Mouse (Mus musculus) heart, adult 2 months (tissue): ENCODE measurements around the gene Aif1l.
A peak's percentile ranks its signal among the peaks of the same experiment; 100 is the strongest.

Experiments used
- CTCF ChIP-seq: fragments of 200-600 bp; IDR thresholded peaks from 2 replicates; pipeline ENCODE4 v1.8.1; 2022; ENCODE audit warnings: antibody characterized with exemption, mild to moderate bottlenecking, moderate library complexity
- POLR2A ChIP-seq: fragments of 200-500 bp; IDR thresholded peaks from 2 replicates; pipeline ENCODE4 v1.6.1; 2011; ENCODE audit warnings: mild to moderate bottlenecking, low read depth, low read length, control low read depth; ENCODE audit not compliant: insufficient read depth

GRCm38 (mm10) chr2:31904622-31905021, 45.3 kb upstream of the Aif1l start:
- TF ChIP-seq CTCF (peak; percentile 11; the same call in 1 of the 2 replicates), POLR2A (no peak)
